Mouse (Mus musculus) retina, postnatal 1 day (tissue): ENCODE results near the gene Slc2a9.
A peak's percentile ranks its signal among the peaks of the same experiment; 100 is the strongest.
"Not testable (repeated sequence)": the region's sequence is repeated elsewhere in the genome, so short reads cannot be mapped to it uniquely, and the experiment has no call there.

Source experiments
- DNase-seq: peaks from one replicate; pipeline ENCODE4 v3.0.0-alpha.2; 2012

The Slc2a9 gene

DNA sequence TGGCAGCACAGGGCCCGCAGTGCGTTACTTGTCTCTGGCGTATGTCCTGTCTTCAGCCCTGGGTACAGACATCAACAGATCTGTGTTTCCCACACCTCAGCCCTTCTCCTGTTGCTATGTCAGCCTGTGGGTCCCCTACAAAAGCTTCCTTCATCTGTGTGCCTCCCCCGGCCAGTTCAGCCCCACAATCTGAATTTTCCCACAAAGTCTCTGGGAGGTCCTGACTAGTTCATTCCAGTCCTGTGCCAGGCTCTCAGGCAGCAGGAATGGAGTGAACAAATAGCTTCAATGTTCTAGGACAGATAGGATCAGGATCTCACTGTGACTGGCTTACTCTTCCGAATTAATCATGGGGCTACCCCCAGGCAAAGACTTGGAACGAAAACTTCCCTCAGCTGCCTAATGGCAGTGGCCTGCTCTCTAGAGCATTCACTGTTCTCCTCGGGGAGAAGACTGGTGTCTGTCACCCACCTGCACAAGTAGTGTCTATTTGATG lies 3.6 kb downstream of the Slc2a9 start:
- no peak for DNase-seq

- no peak for DNase-seq
Observed at GRCm38 (mm10) chr5:38498479-38498878, 4.5 kb downstream of the Slc2a9 start.

- no peak for DNase-seq
Observed at GRCm38 (mm10) chr5:38496491-38497057, 6.4 kb downstream of the Slc2a9 start.

GRCm38 (mm10) chr5:38493890-38494289 lies 9.1 kb downstream of the Slc2a9 start:
- DNase-seq, result no peak

GRCm38 (mm10) chr5:38491763-38492162 lies 11.2 kb downstream of the Slc2a9 start:
- no peak for DNase-seq

DNA sequence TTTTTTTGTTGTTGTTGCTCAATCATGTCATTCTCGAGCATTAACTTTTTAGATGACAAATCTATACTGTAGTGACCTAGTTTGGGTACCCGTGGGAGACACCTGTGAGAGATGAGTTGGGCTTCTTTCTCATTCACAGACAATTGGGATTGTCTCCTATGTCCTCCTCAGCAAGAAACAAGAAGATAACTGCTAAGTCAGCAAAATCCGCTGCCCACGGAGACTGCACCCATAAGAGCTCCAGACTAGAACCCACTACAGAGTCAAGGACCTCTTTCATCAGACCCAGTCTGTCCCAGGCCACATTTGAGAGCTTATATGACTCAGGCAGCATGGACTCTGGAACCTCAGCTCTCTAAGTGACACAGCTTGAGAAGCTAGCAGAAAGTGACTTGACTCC lies 13.2 kb downstream of the Slc2a9 start:
- DNase-seq, result no peak

- no peak for DNase-seq
Observed at GRCm38 (mm10) chr5:38488673-38489615, 14.0 kb downstream of the Slc2a9 start.

DNA sequence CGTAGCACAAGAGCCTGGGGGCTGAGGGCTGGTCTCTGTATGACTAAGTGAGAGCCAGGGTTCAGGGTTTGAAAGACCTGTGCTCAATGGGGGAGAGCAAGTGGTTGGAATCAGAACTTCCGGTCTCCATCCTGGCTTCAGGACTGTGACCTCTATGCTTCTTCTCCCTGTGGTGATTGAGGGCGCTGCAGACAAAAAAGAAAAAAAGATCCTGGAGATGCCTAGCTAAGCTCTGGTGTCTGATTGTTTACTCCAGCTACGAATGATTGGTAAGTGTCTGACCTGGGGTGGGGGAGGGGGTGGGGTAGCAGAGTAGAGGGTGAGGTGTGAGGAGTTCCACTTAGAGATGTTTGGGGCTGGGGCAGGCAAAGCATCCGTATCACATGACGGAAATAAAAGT lies 14.9 kb downstream of the Slc2a9 start:
- DNase-seq, result no peak

DNA sequence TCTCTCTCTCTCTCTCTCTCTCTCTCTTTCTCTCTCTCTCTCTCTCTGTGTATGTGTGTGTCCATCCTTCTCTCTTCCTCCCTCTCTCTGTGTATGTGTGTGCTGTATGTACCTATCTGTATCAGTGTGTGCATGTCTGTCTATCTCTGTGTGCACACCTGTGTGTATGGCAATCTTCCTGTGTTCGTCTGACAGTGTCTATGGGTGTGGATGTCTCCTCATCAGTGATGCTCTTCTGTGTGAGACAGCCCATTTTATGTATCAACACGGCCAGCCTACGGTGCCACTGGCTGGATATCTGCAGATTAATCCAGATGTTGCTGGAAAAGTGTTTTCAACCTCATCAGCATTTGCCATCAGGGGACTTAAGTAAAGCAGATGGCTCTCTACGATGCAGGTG lies 15.7 kb downstream of the Slc2a9 start:
- no peak for DNase-seq

GRCm38 (mm10) chr5:38485946-38486345 lies 17.0 kb downstream of the Slc2a9 start:
- no peak for DNase-seq

DNA sequence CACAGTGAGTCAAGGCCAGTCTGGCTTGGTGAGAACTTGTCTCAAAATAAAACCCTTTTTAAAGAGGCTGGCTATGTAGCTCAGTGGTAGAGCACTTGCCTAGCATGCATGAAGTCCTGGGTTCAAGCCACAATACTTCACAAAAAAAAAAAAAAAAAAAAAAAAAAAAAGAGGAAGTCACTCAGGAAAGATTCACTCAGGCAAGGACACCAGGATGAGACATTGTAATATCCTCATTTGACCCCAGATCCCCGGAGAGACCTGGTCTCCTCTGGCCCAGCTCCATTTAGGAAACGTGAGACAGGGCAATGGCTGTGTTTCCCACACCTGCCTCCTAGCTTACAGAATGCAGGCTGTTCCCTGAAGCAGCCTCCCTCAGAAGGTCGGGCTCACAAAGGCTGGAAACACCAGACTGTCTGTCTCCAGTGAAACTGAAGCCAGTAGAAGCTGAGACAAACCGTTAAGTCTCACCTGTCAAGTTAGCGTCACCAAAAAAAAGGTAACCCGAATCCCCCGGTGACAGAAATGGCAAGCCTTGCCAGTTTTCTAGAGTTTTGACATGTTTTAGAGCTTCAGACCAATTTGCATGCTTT lies 19.3 kb downstream of the Slc2a9 start:
- no peak for DNase-seq

DNA sequence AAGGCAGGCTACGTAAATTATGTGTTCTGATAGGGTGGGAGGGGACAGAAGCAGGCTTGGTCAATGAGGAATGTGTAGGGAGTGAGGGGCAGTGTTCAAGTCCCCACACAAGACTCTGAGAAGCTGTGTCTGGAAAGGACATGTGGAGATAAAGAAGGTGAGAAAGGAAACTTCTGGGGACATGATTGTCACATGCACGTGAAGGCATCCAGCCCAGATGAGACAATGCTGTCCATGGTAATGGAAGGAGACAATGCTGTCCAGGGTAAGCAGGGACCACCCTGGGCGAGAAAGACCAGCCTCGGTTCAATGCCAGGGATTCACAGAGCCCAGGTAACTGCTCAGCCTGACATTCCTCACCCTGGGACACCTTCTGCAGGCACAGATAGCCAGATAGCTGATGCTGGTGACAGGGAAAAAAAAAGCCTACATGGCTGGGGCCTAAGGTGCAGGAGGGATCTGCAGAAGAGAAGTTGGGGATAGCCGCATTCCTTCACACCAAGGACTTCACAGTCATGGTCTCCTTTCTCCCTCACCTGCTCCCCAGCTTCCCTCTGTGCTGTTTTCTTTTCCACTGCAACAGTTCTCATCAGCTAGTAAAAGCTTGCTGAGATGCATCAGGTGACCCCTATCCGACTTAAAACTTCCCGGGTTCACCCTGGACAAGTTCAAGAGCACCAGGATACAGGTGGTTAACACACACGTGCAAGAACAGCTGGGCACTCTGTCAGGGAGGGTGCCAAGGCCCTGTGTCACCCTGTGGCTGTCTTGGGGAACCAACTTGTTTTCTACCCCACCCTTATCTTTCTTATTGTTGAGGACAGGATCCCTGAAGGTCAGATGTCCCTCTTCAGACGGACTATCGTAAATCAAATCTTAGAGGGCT lies 21.9 kb downstream of the Slc2a9 start:
- DNase-seq, result no peak

DNA sequence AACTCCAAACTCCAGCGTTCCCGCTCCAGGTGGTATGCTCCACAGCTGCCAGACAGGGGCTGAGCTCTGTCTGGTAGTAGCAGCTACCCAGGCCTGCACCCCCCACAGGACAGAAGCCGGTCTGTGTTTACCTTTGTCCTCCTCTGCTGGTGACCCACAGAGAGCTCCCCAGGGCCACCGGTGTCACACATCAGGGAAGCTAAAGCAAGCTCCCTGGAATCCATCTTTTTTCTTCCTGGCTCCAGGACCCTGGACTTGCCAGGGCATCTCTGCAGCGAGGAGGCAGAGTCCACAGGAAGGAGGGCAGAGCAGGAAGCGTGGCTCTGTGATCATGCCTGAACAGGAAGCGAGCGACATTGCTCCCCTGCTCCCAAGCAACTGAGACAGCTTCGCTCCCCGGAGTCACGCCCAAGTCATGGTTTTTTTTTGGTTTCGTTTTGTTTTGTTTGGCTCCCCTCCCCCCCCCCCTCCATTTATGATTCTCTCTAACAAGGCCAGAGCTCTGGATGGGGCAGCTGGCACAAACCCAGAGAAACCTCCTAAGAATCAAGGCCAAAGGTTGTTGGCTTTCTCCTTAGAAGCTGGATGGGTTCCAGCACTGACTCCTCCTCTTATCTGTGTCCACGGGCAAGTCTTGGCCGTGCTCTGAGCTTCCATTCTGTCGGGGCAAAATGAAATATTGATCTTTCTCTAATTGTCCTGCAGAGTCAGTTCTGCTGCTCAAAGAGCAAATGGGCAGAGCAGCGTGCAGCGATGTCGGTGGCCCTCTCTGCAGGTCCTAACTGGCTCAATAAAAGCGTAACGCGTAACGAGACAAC lies 22.8 kb downstream of the Slc2a9 start:
- DNase-seq, result peak; percentile 65

GRCm38 (mm10) chr5:38479545-38479907 lies 23.4 kb downstream of the Slc2a9 start:
- not testable (repeated sequence) for DNase-seq

DNA sequence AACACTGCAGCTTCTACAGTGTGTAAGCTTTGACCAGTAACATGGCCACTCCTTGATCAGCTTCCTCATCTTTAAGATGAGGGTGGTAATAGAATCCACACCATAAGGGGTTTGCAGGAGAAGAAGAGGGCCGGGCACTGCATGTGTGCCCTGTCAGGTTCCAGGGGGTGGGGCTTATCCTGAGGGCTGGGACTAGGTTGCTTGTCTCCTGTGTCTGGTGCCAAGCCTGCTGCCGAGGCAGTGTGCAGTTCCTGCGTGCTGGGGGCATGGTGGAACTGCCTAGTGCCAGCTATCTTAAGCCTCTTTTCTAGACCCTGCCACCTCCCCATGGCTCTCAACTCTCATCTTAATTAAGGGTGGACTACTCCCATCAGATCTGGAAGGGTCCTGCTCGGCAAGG lies 23.9 kb downstream of the Slc2a9 start:
- peak; percentile 37 for DNase-seq

- DNase-seq, result no peak
Observed at GRCm38 (mm10) chr5:38477731-38478445, 25.1 kb downstream of the Slc2a9 start.

DNA sequence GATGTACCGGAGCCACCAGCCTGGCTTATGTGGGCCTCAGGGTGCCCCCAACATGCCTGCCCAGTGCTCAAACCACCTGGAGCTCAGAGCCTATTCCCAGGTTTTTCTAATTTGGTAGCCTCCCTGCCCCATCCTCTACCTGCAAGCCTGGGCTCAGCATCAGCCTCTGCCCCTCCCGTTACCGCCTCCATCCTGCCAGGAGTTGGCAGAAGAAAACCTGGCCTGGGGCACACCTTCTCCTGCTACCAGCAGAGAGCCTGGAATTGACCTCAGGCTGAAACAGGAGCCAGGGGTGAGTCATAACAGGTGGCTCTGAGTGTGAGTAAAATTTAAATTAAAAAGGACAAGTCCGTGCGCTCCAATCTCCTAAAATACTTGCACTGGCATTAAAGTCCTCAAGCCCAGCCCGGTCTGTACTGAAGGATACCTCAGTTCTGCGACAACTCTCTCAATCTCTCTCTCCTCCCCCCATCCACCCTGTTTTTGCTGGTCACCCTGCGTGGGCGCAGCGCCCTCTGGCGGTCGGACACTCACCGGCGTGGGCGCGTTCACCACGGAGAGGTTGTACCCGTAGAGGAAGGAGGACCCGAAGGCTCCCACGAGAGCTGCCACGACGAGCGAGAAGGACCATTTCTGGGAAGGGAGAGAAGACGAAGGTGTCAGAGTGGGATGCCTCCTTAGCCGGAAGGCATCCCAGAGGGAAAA lies 25.9 kb downstream of the Slc2a9 start:
- no peak for DNase-seq

DNA sequence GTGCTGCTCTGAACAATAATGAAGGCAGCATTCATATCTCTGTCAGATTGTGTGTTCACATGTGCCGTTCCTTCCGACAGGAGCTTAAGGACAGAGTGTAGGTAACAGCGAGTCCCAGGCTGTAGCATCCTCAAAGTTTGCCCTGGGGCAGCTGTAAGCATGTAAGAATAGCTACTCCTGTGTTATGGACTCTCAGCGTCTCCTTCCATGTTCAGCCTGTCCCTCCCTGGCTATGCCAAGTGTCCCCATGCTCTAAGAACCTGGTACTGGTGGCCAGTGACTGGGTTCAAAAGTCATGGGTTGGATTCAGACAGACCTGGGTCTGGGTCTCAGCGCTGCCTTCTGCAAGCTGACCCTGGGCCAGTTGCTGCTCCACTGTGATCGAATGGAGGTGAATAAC lies 32.1 kb downstream of the Slc2a9 start:
- no peak for DNase-seq

- DNase-seq, result peak; percentile 82
Observed at GRCm38 (mm10) chr5:38469891-38470578, 32.9 kb downstream of the Slc2a9 start.

- no peak for DNase-seq
Observed at GRCm38 (mm10) chr5:38466569-38467110, 36.3 kb downstream of the Slc2a9 start.
